Mouse (Mus musculus) small intestine, adult 2 months (tissue): Measurements from ENCODE around the gene Six2. TPM values are rescaled to one million over a fixed set of nuclear protein-coding genes. Genes with fewer than 3 reads are reported as not detected.
A peak's percentile ranks its signal among the peaks of the same experiment; 100 is the strongest.

Source experiments
- H3K27ac ChIP-seq: fragments of 200-500 bp; 2 replicates; pipeline ENCODE4 v1.5.1; 2012; ENCODE audit warnings: low read depth, low read length, control low read depth, inconsistent platforms; ENCODE audit not compliant: insufficient read depth
- H3K27me3 ChIP-seq: fragments of 200-500 bp; 2 replicates; pipeline ENCODE4 v1.6.1; 2012; ENCODE audit warnings: mild to moderate bottlenecking, moderate library complexity, low read length, inconsistent platforms; ENCODE audit not compliant: control insufficient read depth, insufficient read depth
- H3K36me3 ChIP-seq: fragments of 200-500 bp; 2 replicates; pipeline ENCODE4 v1.6.1; 2012; ENCODE audit warnings: mild to moderate bottlenecking, low read length, control low read depth, inconsistent platforms; ENCODE audit not compliant: control insufficient read depth, insufficient read depth
- H3K4me1 ChIP-seq: fragments of 200-500 bp; 2 replicates; pipeline ENCODE4 v1.6.1; 2012; ENCODE audit warnings: low read length, inconsistent platforms, mixed read lengths; ENCODE audit not compliant: control insufficient read depth, insufficient read depth, insufficient read length
- H3K4me3 ChIP-seq: fragments of 200-500 bp; 2 replicates; pipeline ENCODE4 v1.5.1; 2012; ENCODE audit warnings: low read depth, mild to moderate bottlenecking, control low read depth, inconsistent platforms, low read length, moderate library complexity
- CTCF ChIP-seq: fragments of 200-500 bp; IDR thresholded peaks from 2 replicates; pipeline ENCODE4 v1.5.1; 2012; ENCODE audit warnings: low read depth, mild to moderate bottlenecking, control low read depth, inconsistent platforms, low read length, moderate library complexity, mixed read lengths; ENCODE audit not compliant: insufficient replicate concordance, insufficient read length; ENCODE audit errors: extremely low read depth
- POLR2A ChIP-seq: fragments of 200-500 bp; IDR thresholded peaks from 2 replicates; pipeline ENCODE4 v1.6.1; 2012; ENCODE audit warnings: low read depth, mild to moderate bottlenecking, control low read depth, inconsistent platforms, low read length, moderate library complexity
- WGBS: fragments of 180-500 bp; shearing (Covaris S2); methylation state at CpG from one replicate; pipeline ENCODE4 v1.1.7; 2018; 5-methylcytosine and 5-hydroxymethylcytosine counted together
- polyA plus RNA-seq: library from polyadenylated mRNA; depleted of rRNA; stranded (reverse); fragments of >200 nt; gene quantifications from 2 replicates; pipeline ENCODE4 v1.2.3, GENCODE M21; 2012

Six2 gene
- polyA plus RNA-seq, 1 experiment, result not detected

- Histone ChIP-seq H3K27me3 (no peaks in the 10 kb centered on the region; the same call in 1 of the 2 replicates), H3K27ac (no peak overlapping the region), H3K4me3 (no peak overlapping the region), H3K4me1 (no peaks in the 10 kb centered on the region), H3K36me3 (no peaks in the 10 kb centered on the region)
- TF ChIP-seq CTCF (no peak), POLR2A (no peak)
- 72% methylated on average over 1 of the region's 1 CpGs for WGBS
These were observed 9.9 kb upstream of the Six2 start for GRCm38 (mm10) chr17:85697976-85698375.

DNA sequence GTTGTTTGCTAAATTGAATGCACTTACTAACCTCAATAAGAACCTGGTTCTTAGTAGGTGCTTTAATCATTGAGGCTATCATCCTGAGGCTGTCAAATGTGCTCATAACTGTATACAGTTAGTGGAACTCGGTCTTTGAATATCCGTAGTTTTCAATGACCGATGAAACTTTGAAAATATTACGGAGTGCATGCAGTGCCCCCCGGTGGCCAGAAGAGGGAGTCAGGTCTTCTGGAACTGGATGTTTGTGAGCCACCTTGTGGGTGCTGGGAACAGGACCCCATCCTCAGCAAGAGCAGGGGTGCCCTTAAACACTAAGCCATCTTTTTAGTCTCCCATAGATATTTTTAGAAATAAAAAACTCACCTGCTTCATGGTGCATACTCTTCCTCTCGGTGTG lies 6.4 kb upstream of the Six2 start:
- TF ChIP-seq CTCF (0 out of 2 replicates have a peak, but pooled peaks have one; percentile 30), POLR2A (no peak)
- 84% methylated on average over 6 of the region's 6 CpGs for WGBS
- H3K4me1 ChIP-seq, result no peaks in the 10 kb centered on the region
- H3K4me3 ChIP-seq, result no peak overlapping the region
- peaks cover 27% of the 10 kb centered on the region; the same call in 1 of the 2 replicates for H3K27me3 ChIP-seq
- H3K27ac ChIP-seq, result no peak overlapping the region
- H3K36me3 ChIP-seq, result no peaks in the 10 kb centered on the region

GRCm38 (mm10) chr17:85693101-85693500 lies 5.0 kb upstream of the Six2 start:
- 9% methylated on average over 9 of the region's 9 CpGs for WGBS
- Histone ChIP-seq H3K27me3 (peaks cover 41% of the 10 kb centered on the region), H3K4me3 (no peak overlapping the region), H3K27ac (no peak overlapping the region), H3K4me1 (no peaks in the 10 kb centered on the region; the same call in 1 of the 2 replicates), H3K36me3 (no peaks in the 10 kb centered on the region)
- TF ChIP-seq POLR2A (no peak), CTCF (no peak)

DNA sequence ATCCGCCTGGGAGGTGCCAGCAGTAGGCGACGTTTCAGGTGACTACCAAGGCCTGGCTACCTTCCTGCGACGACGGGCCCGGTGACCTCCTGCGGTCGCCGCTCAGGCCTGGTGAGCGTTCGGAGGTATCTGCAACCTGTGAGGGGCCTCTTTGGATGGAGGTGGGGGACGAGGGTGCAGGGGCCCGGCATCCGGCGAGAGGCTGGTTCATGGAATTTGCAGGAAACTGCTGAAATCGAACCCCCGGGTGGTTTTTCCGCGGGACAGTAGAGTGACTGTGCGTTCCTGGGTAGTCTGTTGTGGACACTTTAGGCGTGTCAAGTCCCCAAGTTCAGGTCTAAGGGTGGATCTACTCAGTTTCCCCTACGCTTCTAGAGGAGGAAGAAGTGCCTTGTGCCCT lies 4.5 kb upstream of the Six2 start:
- H3K27ac ChIP-seq, result no peak overlapping the region
- H3K4me1 ChIP-seq, result peaks cover 2% of the 10 kb centered on the region
- WGBS, result 5% methylated on average over 23 of the region's 23 CpGs
- H3K36me3 ChIP-seq, result no peaks in the 10 kb centered on the region
- H3K4me3 ChIP-seq, result no peak overlapping the region
- no peak for TF ChIP-seq CTCF
- TF ChIP-seq POLR2A, result no peak
- peaks cover 46% of the 10 kb centered on the region for H3K27me3 ChIP-seq

DNA sequence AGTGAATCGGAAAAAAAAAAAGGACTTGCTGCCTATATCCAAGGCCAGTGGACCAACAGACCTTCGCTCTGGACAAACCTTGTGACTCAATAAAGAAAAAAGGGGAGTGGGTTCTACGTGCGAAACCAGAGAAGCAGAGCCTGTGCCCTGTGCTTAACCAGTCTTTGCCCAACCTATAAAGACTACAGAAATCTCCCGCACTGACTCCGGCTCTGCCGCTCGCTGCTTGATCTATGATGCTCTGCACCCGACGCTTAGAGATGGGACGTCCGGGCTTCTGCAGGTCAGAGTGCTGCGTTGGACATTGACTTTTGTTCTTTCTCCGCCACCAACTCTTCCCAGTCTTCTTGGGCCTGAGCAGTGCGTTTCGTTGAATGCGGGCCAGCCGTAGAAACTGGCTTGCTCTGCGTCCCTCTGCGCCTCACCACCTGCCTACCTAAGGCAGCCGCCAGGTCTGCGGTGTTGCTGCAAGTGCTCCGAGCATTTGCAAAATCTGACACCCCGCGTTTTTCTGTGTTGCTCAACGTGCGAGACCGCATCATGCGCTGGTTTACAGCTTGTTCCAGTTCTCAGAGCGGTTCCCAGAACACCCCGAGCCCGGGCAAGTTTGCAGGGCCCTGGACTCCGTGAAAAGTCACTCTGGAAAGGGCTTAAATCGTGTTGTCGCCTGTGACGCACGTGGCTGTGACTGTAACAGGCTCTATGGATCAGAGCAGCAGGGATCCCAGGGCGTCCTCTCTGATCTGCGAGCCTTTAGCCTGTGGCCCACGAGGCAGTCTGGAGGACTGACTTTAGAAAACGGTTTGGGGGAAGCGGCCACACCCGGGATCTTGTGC lies 3.8 kb upstream of the Six2 start:
- 6% methylated on average over 43 of the region's 43 CpGs for WGBS
- Histone ChIP-seq H3K4me1 (peaks cover 4% of the 10 kb centered on the region), H3K36me3 (no peaks in the 10 kb centered on the region), H3K27ac (no peak overlapping the region), H3K27me3 (peaks cover 53% of the 10 kb centered on the region), H3K4me3 (no peak overlapping the region)
- TF ChIP-seq CTCF, result no peak
- TF ChIP-seq POLR2A, result no peak

DNA sequence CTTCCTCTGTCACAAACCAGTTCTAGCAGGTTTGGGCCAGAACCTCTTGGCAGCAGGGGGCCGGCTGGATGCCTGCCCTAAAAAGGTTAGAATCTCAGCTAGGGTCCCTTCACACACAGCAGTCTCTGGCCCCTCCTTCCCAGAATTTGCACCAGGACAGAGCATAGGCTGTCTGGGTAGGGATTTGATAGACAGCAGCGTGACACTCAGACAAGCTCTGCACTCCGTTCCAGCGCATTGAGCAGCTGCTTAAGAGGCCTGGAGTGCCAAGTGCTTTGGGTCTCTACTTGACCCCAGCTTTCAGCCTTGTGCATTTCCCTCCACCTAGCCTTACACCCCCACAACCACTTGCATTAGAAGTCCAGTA lies 2.9 kb upstream of the Six2 start:
- Histone ChIP-seq H3K36me3 (no peaks in the 10 kb centered on the region), H3K27me3 (peaks cover 62% of the 10 kb centered on the region), H3K4me1 (peaks cover 4% of the 10 kb centered on the region), H3K4me3 (no peak overlapping the region), H3K27ac (no peak overlapping the region)
- 11% methylated on average over 4 of the region's 4 CpGs for WGBS
- TF ChIP-seq POLR2A, result no peak
- TF ChIP-seq CTCF, result no peak

GRCm38 (mm10) chr17:85690323-85690968 lies 2.4 kb upstream of the Six2 start:
- H3K4me1 ChIP-seq, result peaks cover 4% of the 10 kb centered on the region
- H3K36me3 ChIP-seq, result no peaks in the 10 kb centered on the region
- TF ChIP-seq CTCF (no peak), POLR2A (no peak)
- no peak overlapping the region for H3K27ac ChIP-seq
- no peak overlapping the region for H3K4me3 ChIP-seq
- 7% methylated on average over 6 of the region's 6 CpGs for WGBS
- peaks cover 66% of the 10 kb centered on the region for H3K27me3 ChIP-seq
